Mouse (Mus musculus) spleen, adult 12 weeks (tissue): Measurements from ENCODE around the gene Add3.

Source experiments
- DNase-seq: peaks from one replicate; pipeline ENCODE4 v3.0.0; 2022; ENCODE audit warnings: low spot score

Add3 gene

DNA sequence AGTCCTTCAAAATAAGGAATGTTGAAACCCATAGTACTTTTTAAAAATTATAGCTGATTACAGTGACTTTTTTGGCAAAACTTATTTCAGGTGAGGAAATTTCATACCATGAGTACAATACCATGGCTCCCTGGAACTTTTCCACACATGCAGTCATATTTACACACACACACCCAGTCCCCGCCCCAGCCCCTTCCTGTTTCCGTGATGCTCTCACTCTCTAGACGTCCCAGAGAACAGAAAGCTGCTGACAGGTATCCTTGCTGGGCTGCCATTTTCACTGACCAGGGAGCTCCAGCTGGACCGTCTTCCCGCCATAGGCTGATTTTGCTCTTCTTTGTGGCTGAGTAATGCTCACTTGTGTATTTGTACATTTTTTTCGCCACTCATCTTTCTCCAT lies 101.6 kb downstream of the Add3 start:
- no peak for DNase-seq

- no peak for DNase-seq
These were observed 103.7 kb downstream of the Add3 start for GRCm38 (mm10) chr19:53243956-53244355.

DNA sequence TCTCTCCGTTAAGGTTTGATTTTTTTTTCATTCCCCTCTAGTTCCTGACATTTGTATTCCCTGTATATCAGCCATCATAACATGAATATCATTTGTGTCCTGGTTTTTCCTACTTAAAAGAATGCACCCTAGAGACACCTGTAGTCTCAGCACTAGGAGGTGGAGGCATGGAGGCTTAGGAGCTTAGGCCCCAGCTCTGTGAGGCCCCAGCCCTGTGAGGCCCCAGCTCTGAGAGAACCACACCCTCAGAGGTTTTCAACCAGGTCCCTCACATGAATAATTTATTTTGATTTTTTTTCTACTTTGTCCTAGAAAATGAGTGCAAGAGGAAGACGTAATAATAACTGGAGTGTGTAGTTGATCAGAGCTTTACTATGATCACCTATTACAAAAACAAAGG lies 107.3 kb downstream of the Add3 start:
- no peak for DNase-seq

GRCm38 (mm10) chr19:53248023-53248494 lies 107.8 kb downstream of the Add3 start:
- peak; percentile 40 for DNase-seq

GRCm38 (mm10) chr19:53251015-53251414 lies 110.8 kb downstream of the Add3 start:
- no peak for DNase-seq

- DNase-seq = no peak
These were observed 111.4 kb downstream of the Add3 start for GRCm38 (mm10) chr19:53251656-53252055.

DNA sequence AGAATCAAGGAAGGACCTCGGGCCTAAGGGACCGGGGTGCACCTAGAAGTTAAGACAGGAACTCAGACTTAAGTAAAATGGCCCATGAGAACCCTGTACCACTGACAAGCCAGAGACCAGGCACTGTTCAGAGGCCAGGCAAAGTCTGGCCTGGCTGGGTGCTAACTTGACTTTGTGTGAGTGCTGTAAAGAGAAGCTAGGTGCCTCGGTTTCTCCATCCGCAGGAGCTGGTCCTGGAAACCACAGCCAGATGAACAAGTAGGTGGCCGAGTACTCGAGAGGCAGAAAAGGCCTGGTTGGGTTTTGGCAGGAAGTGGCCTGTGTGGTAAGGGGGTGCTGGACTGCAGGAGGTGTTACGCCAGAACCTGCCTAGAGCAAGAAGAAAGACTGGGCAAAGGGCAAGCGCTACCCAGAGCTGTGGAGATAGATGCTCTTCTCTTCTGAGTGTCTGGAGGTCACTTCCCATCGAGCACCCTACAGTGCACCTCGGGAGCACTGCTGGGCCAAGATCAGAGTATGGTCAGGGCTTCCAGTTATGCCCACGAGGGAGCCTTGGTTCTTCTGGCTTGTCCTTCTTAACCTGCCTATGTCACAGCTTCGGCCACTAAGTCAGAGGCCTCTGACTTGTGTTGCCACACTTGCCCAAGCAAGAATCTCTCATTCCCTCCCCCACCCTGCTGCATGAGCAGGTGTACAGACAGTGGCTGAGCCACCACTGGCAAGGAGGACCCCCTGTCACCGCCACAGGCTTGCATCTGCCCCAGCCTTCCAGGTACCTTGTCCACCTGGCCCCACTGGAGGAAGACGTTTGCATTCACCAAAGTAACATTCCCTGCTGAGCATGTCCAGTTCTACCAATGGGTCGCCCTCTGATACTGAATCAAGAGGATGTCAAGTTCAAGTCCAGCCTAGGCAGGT lies 112.1 kb downstream of the Add3 start:
- DNase-seq = no peak

GRCm38 (mm10) chr19:53256361-53256760 lies 116.1 kb downstream of the Add3 start:
- no peak for DNase-seq

DNA sequence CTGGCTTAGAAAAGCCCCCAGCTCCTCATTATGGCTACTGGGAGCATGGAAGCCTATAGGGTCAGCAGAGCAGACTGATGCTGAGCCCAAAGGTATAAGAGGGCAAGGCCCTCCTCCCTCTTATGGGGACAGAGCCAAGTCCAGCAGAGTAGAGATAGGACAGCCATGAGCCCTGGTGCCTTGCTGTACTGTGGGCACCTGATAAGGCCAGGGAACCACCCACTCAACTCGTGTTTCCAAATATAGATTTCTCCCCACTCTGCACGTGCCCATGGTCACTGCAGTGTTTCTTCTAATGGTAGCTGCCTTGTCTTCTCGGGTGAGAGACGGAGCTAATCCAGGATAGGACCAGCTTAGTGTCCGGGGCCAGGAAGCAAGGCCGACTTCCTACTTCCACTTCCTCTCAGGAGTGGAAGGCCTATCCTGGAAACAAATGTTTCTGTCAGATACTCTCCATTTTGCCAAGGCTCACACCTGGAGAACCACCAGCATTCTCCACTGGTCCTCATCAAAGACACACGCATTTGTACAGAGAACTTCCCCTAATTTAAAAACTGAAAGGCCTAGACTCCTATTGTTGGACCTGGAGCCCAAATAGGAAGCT lies 116.8 kb downstream of the Add3 start:
- DNase-seq = peak; percentile 72

- peak; percentile 75 for DNase-seq
These were observed 117.7 kb downstream of the Add3 start for GRCm38 (mm10) chr19:53257631-53258560.

DNA sequence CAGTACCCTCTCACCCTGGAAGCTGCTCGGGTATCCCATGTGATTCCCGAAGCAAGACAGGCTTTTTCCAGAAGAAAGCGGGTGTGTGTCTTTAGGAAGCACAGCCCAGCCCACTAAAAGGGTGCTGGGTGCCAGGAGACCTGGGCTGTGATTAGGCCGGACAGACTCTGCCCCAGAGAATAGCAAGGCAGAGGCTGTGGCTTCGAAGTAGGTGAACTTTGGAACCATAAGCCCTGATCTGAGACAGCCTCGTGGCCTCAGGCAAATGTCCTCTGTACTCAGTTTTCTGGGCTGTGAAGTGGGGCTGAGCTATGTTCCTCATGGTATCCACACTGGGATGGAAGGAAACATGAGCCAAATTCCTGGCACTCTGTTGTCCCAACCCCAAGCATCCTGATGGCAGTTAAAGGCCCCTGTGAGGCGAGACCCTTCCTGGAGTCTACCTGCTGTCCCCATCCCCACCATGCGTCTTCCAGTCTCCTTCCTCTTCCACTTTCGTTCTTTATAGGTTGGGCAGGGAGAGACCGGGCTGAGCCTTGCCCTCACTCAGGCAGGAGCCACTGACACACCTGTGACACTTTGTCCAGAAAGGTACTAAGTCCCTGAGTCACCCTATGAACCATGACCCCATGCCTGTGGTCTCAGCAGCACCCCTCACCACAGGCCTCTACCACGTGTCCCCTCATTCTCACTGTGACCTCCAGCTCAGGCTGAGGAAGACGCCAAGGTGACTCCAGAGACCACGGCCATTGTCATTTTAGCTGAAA lies 118.7 kb downstream of the Add3 start:
- DNase-seq = no peak

- no peak for DNase-seq
These were observed 119.3 kb downstream of the Add3 start for GRCm38 (mm10) chr19:53259541-53259940.

DNA sequence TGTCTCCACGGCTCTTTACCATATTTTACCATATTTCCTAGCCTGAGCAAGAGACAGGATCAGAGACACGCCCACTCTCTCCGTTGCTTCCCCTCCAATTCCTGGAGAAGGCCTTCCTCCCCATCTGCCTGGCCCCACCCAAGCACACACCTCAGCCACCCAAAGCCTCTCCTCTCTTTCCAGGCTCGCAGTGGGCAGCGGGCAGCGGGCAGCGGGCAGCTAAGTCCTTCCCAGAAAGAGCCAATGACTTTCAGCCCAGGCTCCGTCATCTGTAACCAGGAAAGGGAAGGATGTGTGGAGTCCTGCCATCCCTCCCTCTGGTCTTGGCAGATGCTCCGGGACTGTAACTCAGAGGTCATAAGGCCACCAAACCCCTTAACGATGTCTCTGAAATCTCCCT lies 120.0 kb downstream of the Add3 start:
- no peak for DNase-seq

DNA sequence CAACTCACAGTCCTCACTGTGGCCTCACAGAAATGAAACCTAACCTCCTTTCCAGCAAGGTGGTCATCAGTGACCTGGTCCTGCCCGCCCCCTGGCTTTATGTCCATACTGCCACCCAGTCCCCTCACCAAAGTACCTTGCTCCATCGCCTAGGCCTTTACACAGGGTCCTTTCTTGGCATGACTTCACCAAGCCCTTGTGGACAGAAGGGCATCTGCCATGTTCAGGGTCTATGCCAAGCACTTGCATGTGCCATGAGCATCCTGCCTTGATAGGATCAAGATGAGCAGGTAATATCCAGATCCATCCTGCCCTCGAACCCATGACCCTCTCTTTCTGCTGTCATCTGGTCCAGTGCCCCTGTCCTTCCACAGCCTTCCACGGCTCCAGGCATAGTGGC lies 120.6 kb downstream of the Add3 start:
- DNase-seq = no peak

DNA sequence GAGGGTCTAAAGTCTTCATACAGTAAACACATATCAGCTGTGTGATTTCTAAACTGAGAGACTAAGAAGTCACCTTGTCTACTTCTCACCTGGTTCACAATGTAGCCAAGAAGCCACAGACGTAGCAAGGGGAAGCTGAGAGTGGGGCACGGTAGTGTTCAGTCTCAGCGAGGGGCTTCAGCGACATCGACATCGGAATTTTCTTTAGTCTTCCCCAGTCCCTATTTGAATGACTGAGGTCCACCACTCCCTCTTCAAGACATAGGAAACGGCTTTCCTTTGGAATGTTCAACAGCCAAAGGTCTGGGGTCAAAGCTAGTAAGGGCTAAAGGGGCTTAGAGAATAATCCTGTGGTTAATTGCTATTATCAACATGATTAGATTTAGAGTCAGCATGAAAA lies 121.8 kb downstream of the Add3 start:
- no peak for DNase-seq

DNA sequence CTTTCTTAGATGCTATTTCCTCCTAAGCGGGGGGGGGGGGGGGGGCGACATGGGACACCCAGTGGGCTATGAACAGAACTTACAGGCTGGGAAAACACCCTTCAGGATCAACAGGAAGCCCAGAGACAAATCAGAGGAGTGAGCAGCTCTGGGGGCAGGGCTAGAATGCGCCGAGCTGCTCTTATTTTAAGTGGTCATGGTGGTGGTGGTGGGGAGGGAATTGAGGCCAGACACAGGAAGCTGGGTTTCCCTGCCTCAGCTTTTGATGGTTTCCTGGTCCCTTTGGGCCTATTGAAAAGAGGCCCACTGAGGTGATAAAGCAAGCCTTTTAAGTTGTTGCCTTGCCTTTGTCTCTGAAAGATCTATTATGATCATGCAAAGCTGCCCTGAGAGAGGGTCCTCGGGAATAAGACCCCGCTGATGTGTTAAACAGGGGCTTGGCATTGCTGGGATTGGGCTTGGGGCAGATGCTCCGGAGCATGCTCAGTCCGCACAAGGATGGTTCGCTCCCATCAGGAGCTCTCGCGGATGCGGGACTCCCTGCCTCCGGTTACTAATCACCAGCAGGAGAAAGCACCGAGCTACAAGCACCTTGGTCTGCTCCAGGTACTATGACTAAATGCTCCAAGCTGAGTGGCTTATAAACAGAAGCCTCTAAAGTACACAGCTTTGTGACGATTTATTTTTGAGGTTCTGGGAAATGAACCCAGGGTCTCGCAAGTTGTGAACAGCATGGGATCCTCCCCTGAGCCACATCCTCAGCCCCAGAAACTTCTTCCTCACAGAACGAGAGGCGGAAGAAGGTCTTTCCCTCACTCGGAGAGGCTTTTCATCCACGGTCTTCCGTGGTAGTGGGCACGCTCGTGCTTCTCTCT lies 123.9 kb downstream of the Add3 start:
- DNase-seq = no peak

- DNase-seq = no peak
These were observed 124.8 kb downstream of the Add3 start for GRCm38 (mm10) chr19:53264821-53265727.

GRCm38 (mm10) chr19:53267305-53267704 lies 127.1 kb downstream of the Add3 start:
- DNase-seq = no peak

- DNase-seq = no peak
These were observed 132.9 kb downstream of the Add3 start for GRCm38 (mm10) chr19:53273055-53273722.
